Mouse (Mus musculus) liver, embryonic 14.5 days (tissue): Measurements from ENCODE around the gene Ccdc126.

Experiments used
- CTCF ChIP-seq: IDR thresholded peaks from 2 replicates; pipeline ENCODE4 v1.5.1; 2016; ENCODE audit warnings: antibody characterized with exemption, low read depth, control low read depth
- EP300 ChIP-seq: IDR thresholded peaks from 2 replicates; pipeline ENCODE4 v1.6.1; 2016; ENCODE audit warnings: antibody characterized with exemption, low read depth

DNA sequence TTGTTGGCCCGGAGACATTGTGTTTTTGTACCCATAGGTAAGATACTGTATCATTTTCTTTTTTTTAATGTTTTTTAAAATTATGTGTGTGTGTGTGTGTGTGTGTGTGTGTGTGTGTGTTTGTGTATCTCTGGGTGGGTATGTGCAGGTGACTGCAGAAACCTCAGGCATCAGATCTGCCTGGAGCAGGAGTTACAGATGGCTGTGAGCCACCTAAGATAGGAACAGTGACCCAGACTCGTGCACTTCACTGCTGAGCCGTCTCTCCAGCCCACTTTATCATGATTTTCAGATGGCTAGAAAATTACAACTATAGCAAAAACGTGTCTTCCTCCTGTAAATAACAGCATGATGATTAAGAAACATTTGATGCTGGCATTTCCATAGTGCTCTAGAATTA is 53.6 kb downstream of the Ccdc126 start:
- TF ChIP-seq CTCF (no peak), EP300 (0 out of 2 replicates have a peak, but pooled peaks have one; percentile 25)
